Mouse (Mus musculus) cerebellum, adult 18-20 months (tissue): ENCODE measurements around the gene Carmil3.

Source experiments
- DNase-seq, 2 experiments: peaks; one replicate each; pipeline ENCODE4 v3.0.0; 2021

Carmil3 gene

GRCm38 (mm10) chr14:55490361-55491201 lies at the start of gene Carmil3:
Gene Carmil3 (plus strand): TSS chr14:55490651.
- peak; percentile 90 to 91 for DNase-seq

- DNase-seq: no peak
Measured at GRCm38 (mm10) chr14:55457693-55458092, 32.8 kb upstream of the Carmil3 start.

GRCm38 (mm10) chr14:55458273-55458672 lies 32.2 kb upstream of the Carmil3 start:
- DNase-seq: peak; percentile 83 to 85

- DNase-seq: no peak
Measured at GRCm38 (mm10) chr14:55458761-55459160, 31.7 kb upstream of the Carmil3 start.

- no peak for DNase-seq
Measured at GRCm38 (mm10) chr14:55459796-55460195, 30.7 kb upstream of the Carmil3 start.

- DNase-seq: no peak
Measured at GRCm38 (mm10) chr14:55460297-55460696, 30.2 kb upstream of the Carmil3 start.

- no peak for DNase-seq
Measured at GRCm38 (mm10) chr14:55461757-55462156, 28.7 kb upstream of the Carmil3 start.

- DNase-seq: no peak
Measured at GRCm38 (mm10) chr14:55466481-55466880, 24.0 kb upstream of the Carmil3 start.

GRCm38 (mm10) chr14:55467108-55467507 lies 23.3 kb upstream of the Carmil3 start:
- no peak for DNase-seq

- no peak for DNase-seq
Measured at GRCm38 (mm10) chr14:55468301-55468741, 22.1 kb upstream of the Carmil3 start.

- DNase-seq: no peak
Measured at GRCm38 (mm10) chr14:55469041-55469440, 21.4 kb upstream of the Carmil3 start.

- DNase-seq: no peak
Measured at GRCm38 (mm10) chr14:55469821-55470220, 20.6 kb upstream of the Carmil3 start.

- DNase-seq: no peak
Measured at GRCm38 (mm10) chr14:55470806-55471205, 19.6 kb upstream of the Carmil3 start.

GRCm38 (mm10) chr14:55475654-55476053 lies 14.8 kb upstream of the Carmil3 start:
- no peak for DNase-seq

GRCm38 (mm10) chr14:55477421-55477820 lies 13.0 kb upstream of the Carmil3 start:
- no peak for DNase-seq

- no peak for DNase-seq
Measured at GRCm38 (mm10) chr14:55477829-55478228, 12.6 kb upstream of the Carmil3 start.

GRCm38 (mm10) chr14:55478651-55479599 lies 11.5 kb upstream of the Carmil3 start, which contains the start of gene Dhrs4:
Gene Dhrs4 (plus strand): TSS chr14:55478758.
- DNase-seq: peak; percentile 81 to 82

- DNase-seq: no peak
Measured at GRCm38 (mm10) chr14:55479629-55480028, 10.8 kb upstream of the Carmil3 start.

GRCm38 (mm10) chr14:55484430-55485085 lies 5.9 kb upstream of the Carmil3 start:
- no peak for DNase-seq

- DNase-seq: no peak
Measured at GRCm38 (mm10) chr14:55486836-55487235, 3.6 kb upstream of the Carmil3 start.

GRCm38 (mm10) chr14:55491291-55491833 lies 911 bp downstream of the Carmil3 start:
- DNase-seq: peak; percentile 75 to 82

- no peak for DNase-seq
Measured at GRCm38 (mm10) chr14:55492103-55492502, 1.7 kb downstream of the Carmil3 start.
